Mouse (Mus musculus) myocyte (in vitro differentiated cells): ENCODE data around the gene P2ry10b. TPM values are rescaled to one million over a fixed set of nuclear protein-coding genes. Genes with fewer than 3 reads are reported as not detected.

Experiments
- H3K27me3 ChIP-seq: one replicate; pipeline ENCODE4 v1.6.1; 2011; ENCODE audit not compliant: control insufficient read depth, insufficient read depth, insufficient read length
- H3K36me3 ChIP-seq: one replicate; pipeline ENCODE4 v1.6.1; 2011; ENCODE audit not compliant: control insufficient read depth, insufficient read depth
- H3K4me2 ChIP-seq: one replicate; pipeline ENCODE4 v1.6.1; 2011; ENCODE audit warnings: low read depth, control low read depth
- H3K4me3 ChIP-seq: one replicate; pipeline ENCODE4 v1.5.1; 2011; ENCODE audit warnings: mild to moderate bottlenecking, control low read depth, moderate library complexity
- H3K79me2 ChIP-seq: one replicate; pipeline ENCODE4 v1.6.1; 2011; ENCODE audit not compliant: control insufficient read depth, insufficient read depth
- H3ac ChIP-seq: one replicate; pipeline ENCODE4 v1.6.1; 2011; ENCODE audit not compliant: control insufficient read depth, insufficient read length
- CEBPB ChIP-seq: IDR thresholded peaks from 2 replicates; pipeline ENCODE4 v1.6.1; 2011; ENCODE audit warnings: mild to moderate bottlenecking, moderate library complexity; ENCODE audit not compliant: poor library complexity, insufficient read depth, severe bottlenecking
- E2F4 ChIP-seq: IDR thresholded peaks from one replicate; pipeline ENCODE4 v1.6.1; 2011; ENCODE audit warnings: mild to moderate bottlenecking, control low read depth, moderate library complexity; ENCODE audit not compliant: insufficient read depth
- MAX ChIP-seq: IDR thresholded peaks from one replicate; pipeline ENCODE4 v1.6.1; 2011; ENCODE audit warnings: low read depth, mild to moderate bottlenecking, control low read depth
- MYOD1 ChIP-seq, 3 experiments: IDR thresholded peaks; one replicate each; pipeline ENCODE4 v1.6.1; 2011; ENCODE audit warnings: control low read depth in 2 of 3, low read depth in 2 of 3, mild to moderate bottlenecking in 2 of 3, moderate library complexity in 1 of 3; ENCODE audit not compliant: insufficient read length in 2 of 3, control insufficient read depth in 1 of 3
- MYOG ChIP-seq, 3 experiments: IDR thresholded peaks; one replicate each; pipeline ENCODE4 v1.6.1; 2011; ENCODE audit warnings: control low read depth in 2 of 3, low read depth in 2 of 3, mild to moderate bottlenecking in 2 of 3; ENCODE audit not compliant: insufficient read length in 2 of 3, control insufficient read depth in 1 of 3, insufficient read depth in 1 of 3
- POLR2A ChIP-seq: IDR thresholded peaks from one replicate; pipeline ENCODE4 v1.6.1; 2011; ENCODE audit warnings: low read depth, mild to moderate bottlenecking, control low read depth, moderate library complexity; ENCODE audit not compliant: insufficient read length
- POLR2AphosphoS2 ChIP-seq: IDR thresholded peaks from one replicate; pipeline ENCODE4 v1.6.1; 2011; ENCODE audit warnings: low read depth, control low read depth; ENCODE audit not compliant: insufficient read length
- REST ChIP-seq: IDR thresholded peaks from one replicate; pipeline ENCODE4 v1.6.1; 2011; ENCODE audit warnings: mild to moderate bottlenecking, control low read depth, moderate library complexity; ENCODE audit not compliant: insufficient read depth, insufficient read length
- SRF ChIP-seq: IDR thresholded peaks from one replicate; pipeline ENCODE4 v1.6.1; 2011; ENCODE audit warnings: low read depth; ENCODE audit not compliant: control insufficient read depth, insufficient read length
- TCF12 ChIP-seq: IDR thresholded peaks from one replicate; pipeline ENCODE4 v1.6.1; 2011; ENCODE audit warnings: mild to moderate bottlenecking, control low read depth; ENCODE audit not compliant: poor library complexity, insufficient read depth, severe bottlenecking
- TCF3 ChIP-seq: IDR thresholded peaks from one replicate; pipeline ENCODE4 v1.6.1; 2011; ENCODE audit warnings: low read depth, control low read depth; ENCODE audit not compliant: insufficient read length
- USF1 ChIP-seq: IDR thresholded peaks from one replicate; pipeline ENCODE4 v1.6.1; 2011; ENCODE audit warnings: low read depth, mild to moderate bottlenecking, control low read depth, moderate library complexity
- polyA plus RNA-seq: library from polyadenylated mRNA; unstranded; fragments of >200 nt; fragmentation: generic; extraction: Trizol; gene quantifications from one replicate; pipeline ENCODE4 v1.2.1, GENCODE M21; 2012; ENCODE audit warnings: missing spikeins

P2ry10b gene
- polyA plus RNA-seq, 1 experiment, result 1.4 TPM

DNA sequence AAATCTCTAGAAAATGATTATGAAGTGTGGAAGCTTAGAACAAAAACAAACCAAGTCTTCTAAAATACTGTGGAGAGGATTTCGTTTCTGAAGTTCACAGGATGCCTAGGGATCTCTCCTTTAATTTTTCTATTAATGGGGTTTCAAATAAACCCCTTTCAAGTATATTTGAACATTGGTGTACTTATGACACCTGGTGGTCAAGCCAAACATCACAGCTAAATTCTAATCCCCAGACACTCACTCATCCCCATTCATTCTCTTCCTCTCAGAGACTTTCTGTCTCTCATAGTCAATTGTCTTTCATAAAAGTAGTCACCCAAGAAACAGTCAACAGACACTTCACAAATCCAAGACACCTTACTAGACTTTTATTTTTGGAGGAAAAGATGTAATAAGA, 19.6 kb downstream of the P2ry10b start:
- no peaks in the 10 kb centered on the region for H3K27me3 ChIP-seq
- H3ac ChIP-seq, result no peak overlapping the region
- TF ChIP-seq MYOG (IDR thresholded peaks at IDR 0.05; ENCODE audit: control insufficient read depth in 1 of 3, insufficient read depth in 1 of 3, insufficient read length in 2 of 3, low read depth in 2 of 3) (no peak), TCF3 (no peak), POLR2A (no peak), CEBPB (no peak), MAX (no peak), TCF12 (no peak), MYOD1 (IDR thresholded peaks at IDR 0.05; ENCODE audit: control insufficient read depth in 1 of 3, insufficient read length in 2 of 3, low read depth in 2 of 3) (no peak), POLR2AphosphoS2 (no peak), E2F4 (no peak), SRF (no peak), USF1 (no peak), REST (no peak)
- no peaks in the 10 kb centered on the region for H3K36me3 ChIP-seq
- no peak overlapping the region for H3K4me3 ChIP-seq
- H3K4me2 ChIP-seq, result no peak overlapping the region
- no peaks in the 10 kb centered on the region for H3K79me2 ChIP-seq

GRCm38 (mm10) chrX:107169128-107169527, 20.4 kb downstream of the P2ry10b start:
- Histone ChIP-seq H3K4me3 (no peak overlapping the region), H3K27me3 (no peaks in the 10 kb centered on the region)

DNA sequence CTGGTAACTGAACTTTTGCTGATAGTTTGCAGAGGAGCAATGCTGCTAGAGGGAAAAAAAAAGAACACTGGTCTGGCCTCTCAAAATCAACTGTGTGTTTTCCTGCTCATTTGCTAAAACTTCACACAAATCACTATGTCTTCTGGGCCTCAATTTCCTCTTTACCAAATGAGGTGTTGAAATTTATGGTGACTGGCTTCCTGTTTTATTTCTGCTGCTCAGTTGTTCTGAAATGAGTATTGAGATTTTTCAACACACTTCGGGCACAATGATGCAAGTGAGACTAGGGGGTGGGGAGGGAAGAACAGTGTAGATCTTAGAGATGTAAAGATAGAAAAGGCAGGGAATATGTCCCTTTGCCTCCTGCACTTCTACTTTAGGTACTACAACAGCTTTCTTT, 30.0 kb downstream of the P2ry10b start:
- no peak for TF ChIP-seq CEBPB
- TF ChIP-seq E2F4, result no peak
- TF ChIP-seq SRF, result no peak
- TF ChIP-seq TCF3, result no peak
- TF ChIP-seq MAX, result no peak
- no peak for TF ChIP-seq TCF12
- no peak for TF ChIP-seq REST
- no peak for TF ChIP-seq MYOD1 (IDR thresholded peaks at IDR 0.05; ENCODE audit: control insufficient read depth in 1 of 3, insufficient read length in 2 of 3, low read depth in 2 of 3)
- TF ChIP-seq POLR2AphosphoS2, result no peak
- TF ChIP-seq MYOG (IDR thresholded peaks at IDR 0.05; ENCODE audit: control insufficient read depth in 1 of 3, insufficient read depth in 1 of 3, insufficient read length in 2 of 3, low read depth in 2 of 3), result no peak
- TF ChIP-seq POLR2A, result no peak
- TF ChIP-seq USF1, result no peak
- no peaks in the 10 kb centered on the region for H3K36me3 ChIP-seq
- H3K79me2 ChIP-seq, result no peaks in the 10 kb centered on the region
- no peaks in the 10 kb centered on the region for H3K27me3 ChIP-seq
- H3ac ChIP-seq, result no peak overlapping the region
- no peak overlapping the region for H3K4me3 ChIP-seq
- H3K4me2 ChIP-seq, result no peak overlapping the region

More at GRCm38 (mm10) chrX:107169128-107169527, 20.4 kb downstream of the P2ry10b start:
- Histone ChIP-seq H3ac (no peak overlapping the region), H3K36me3 (no peaks in the 10 kb centered on the region), H3K79me2 (no peaks in the 10 kb centered on the region), H3K4me2 (no peak overlapping the region)
- no peak for TF ChIP-seq POLR2AphosphoS2
- TF ChIP-seq MYOD1 (IDR thresholded peaks at IDR 0.05; ENCODE audit: control insufficient read depth in 1 of 3, insufficient read length in 2 of 3, low read depth in 2 of 3), result no peak
- TF ChIP-seq MYOG (IDR thresholded peaks at IDR 0.05; ENCODE audit: control insufficient read depth in 1 of 3, insufficient read depth in 1 of 3, insufficient read length in 2 of 3, low read depth in 2 of 3), result no peak
- TF ChIP-seq E2F4, result no peak
- no peak for TF ChIP-seq CEBPB
- no peak for TF ChIP-seq MAX
- no peak for TF ChIP-seq REST
- TF ChIP-seq TCF12, result no peak
- no peak for TF ChIP-seq SRF
- TF ChIP-seq USF1, result no peak
- TF ChIP-seq TCF3, result no peak

DNA sequence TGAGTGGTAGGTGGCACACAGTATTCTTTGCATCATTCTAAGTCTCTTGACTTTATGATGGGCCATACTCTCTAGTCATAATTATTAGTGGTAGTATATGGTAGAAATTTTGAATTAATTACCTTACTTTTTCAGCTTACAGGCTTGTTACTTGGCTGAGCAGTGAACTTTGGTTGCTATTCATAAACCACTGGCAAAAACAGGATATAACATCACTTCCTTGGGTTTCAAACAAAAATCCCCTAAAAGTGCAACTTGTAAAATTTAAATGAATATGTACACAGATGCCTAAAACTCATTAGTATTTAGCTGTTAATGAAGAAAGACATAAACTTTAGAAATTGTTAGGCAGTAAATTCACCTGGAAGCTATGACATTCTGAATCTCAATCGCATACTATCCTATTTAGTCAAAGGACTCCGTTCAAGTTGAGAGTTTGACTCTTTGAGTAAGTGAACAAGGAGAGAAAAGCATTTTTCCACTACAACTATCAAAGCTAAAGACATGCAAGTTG, 68.9 kb downstream of the P2ry10b start:
- no peak for TF ChIP-seq MAX
- TF ChIP-seq SRF, result no peak
- no peak for TF ChIP-seq CEBPB
- TF ChIP-seq MYOD1 (IDR thresholded peaks at IDR 0.05; ENCODE audit: control insufficient read depth in 1 of 3, insufficient read length in 2 of 3, low read depth in 2 of 3), result no peak
- no peak for TF ChIP-seq E2F4
- Histone ChIP-seq H3K27me3 (no peaks in the 10 kb centered on the region), H3ac (no peak overlapping the region), H3K4me3 (no peak overlapping the region), H3K79me2 (no peaks in the 10 kb centered on the region), H3K4me2 (no peak overlapping the region), H3K36me3 (no peaks in the 10 kb centered on the region)

Other genes starting within 250 kb of the P2ry10b start
- 0.61 TPM for gene Lpar4, start 228.3 kb upstream of the P2ry10b start, polyA plus RNA-seq
- not detected for gene P2ry10, start 60.4 kb upstream of the P2ry10b start, polyA plus RNA-seq
- gene Gpr174, start 107.0 kb downstream of the P2ry10b start, polyA plus RNA-seq, result not detected